Mouse (Mus musculus) liver, adult (tissue): ENCODE data around the gene Zfp541.

Experiments
- GATA4 ChIP-seq: IDR thresholded peaks from 2 replicates; pipeline ENCODE4 v1.6.1; 2014; ENCODE audit warnings: mild to moderate bottlenecking, low read length; ENCODE audit not compliant: insufficient replicate concordance

Zfp541 gene

GRCm38 (mm10) chr7:16120262-16120600, 58.6 kb downstream of the Zfp541 start:
- no peak for TF ChIP-seq GATA4

- TF ChIP-seq GATA4, result no peak
Measured at GRCm38 (mm10) chr7:16125829-16126228, 64.2 kb downstream of the Zfp541 start.

- TF ChIP-seq GATA4, result no peak
Measured at GRCm38 (mm10) chr7:16128344-16128743, 66.7 kb downstream of the Zfp541 start.

GRCm38 (mm10) chr7:16128899-16129298, 67.3 kb downstream of the Zfp541 start:
- TF ChIP-seq GATA4, result no peak

GRCm38 (mm10) chr7:16129421-16129845, 67.8 kb downstream of the Zfp541 start, which contains the start of gene Slc8a2:
Gene Slc8a2 (plus strand): TSS chr7:16129826.
- TF ChIP-seq GATA4, result no peak

- no peak for TF ChIP-seq GATA4
Measured at GRCm38 (mm10) chr7:16129846-16130691, 68.5 kb downstream of the Zfp541 start.

- no peak for TF ChIP-seq GATA4
Measured at GRCm38 (mm10) chr7:16130956-16131634, 69.5 kb downstream of the Zfp541 start.

GRCm38 (mm10) chr7:16132161-16132581, 70.6 kb downstream of the Zfp541 start:
- no peak for TF ChIP-seq GATA4

- TF ChIP-seq GATA4, result no peak
Measured at GRCm38 (mm10) chr7:16132926-16133325, 71.3 kb downstream of the Zfp541 start.

- no peak for TF ChIP-seq GATA4
Measured at GRCm38 (mm10) chr7:16133691-16134090, 72.1 kb downstream of the Zfp541 start.

- no peak for TF ChIP-seq GATA4
Measured at GRCm38 (mm10) chr7:16134951-16135392, 73.4 kb downstream of the Zfp541 start.
